Mouse (Mus musculus) liver, embryonic 14.5 days (tissue): ENCODE data around the gene Zfp212.

ENCODE experiments used
- CTCF ChIP-seq: IDR thresholded peaks from 2 replicates; pipeline ENCODE4 v1.5.1; 2016; ENCODE audit warnings: antibody characterized with exemption, low read depth, control low read depth
- EP300 ChIP-seq: IDR thresholded peaks from 2 replicates; pipeline ENCODE4 v1.6.1; 2016; ENCODE audit warnings: antibody characterized with exemption, low read depth

- TF ChIP-seq CTCF = no peak
- TF ChIP-seq EP300 = no peak
Observed at GRCm38 (mm10) chr6:47878593-47878992, 41.7 kb upstream of the Zfp212 start.
